Mouse (Mus musculus) left cerebral cortex, adult 9 months (tissue): ENCODE measurements around the gene Tsfm.
"Not testable (repeated sequence)": the region's sequence is repeated elsewhere in the genome, so short reads cannot be mapped to it uniquely, and the experiment has no call there.

ENCODE experiments used
- DNase-seq, 2 experiments: peaks; one replicate each; pipeline ENCODE4 v3.0.0; 2022; ENCODE audit warnings: low spot score in 2 of 2

Gene Tsfm

DNA sequence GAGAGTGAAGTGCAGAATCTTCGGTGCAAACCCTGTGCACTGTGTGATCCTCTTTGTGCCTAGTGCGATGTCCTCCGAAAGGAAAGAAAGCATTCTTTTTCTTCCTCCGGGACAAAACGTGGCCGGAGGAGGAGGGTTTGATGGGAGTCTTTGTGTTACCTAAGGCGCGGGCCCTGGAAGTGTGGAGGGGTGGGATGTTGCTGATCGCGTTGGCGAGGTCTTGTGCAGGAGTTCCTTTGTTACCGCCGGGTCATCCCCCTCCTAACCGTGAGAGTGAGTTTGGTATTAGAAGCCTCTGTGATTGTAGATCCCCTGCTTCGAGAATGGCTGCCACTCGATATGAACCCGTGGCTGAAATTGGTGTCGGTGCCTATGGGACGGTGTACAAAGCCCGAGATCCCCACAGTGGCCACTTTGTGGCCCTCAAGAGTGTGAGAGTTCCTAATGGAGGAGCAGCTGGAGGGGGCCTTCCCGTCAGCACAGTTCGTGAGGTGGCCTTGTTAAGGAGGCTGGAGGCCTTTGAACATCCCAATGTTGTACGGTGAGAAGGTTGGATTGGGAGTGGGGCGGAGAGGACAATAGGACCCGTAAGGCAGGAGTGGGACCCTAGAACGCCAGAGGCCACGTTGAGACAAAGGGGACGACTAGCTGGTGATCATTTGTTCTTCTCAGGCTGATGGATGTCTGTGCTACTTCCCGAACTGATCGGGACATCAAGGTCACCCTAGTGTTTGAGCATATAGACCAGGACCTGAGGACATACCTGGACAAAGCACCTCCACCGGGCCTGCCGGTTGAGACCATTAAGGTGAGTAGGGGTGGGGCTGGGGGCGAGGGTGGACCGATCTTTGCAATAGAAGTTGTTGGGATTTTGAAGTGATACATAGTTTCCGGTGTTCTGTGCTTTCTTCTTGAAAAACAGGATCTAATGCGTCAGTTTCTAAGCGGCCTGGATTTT lies 33.6 kb upstream of the Tsfm start:
- no peak for DNase-seq

DNA sequence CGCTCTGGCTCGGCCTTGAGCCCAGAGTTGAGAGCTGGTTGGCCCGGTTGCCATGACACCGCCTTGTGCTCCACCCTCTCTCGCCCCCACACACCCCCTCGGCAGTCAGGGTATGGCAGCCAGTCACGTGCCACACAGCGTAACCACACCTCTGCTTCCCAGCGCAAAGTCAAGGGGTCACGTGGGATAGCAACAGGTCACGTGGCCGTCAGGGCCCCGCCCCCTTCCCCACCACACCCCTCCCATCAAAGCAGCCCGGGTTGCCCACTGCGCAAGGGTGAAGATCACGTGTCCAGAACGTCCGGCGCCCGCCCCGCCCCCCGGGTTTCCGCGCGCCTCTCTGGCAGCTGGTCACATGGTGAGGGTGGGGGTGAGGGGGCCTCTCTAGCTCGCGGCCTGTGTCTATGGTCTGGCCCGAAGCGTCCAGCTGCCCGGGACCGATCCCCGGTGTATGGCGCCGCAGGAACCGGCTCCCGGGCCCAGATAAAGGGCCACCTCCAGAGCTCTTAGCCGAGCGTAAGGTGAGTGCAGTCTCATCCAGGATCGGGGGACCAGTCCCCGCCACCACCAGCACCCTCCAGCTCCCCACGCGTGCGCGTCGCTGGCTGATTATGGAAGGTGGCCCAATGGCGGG lies 32.7 kb upstream of the Tsfm start, which contains the start of gene Cdk4:
Gene Cdk4 (plus strand): TSS at position 296 of the 634 bp plus-strand sequence.
- peak; percentile 97 to 98 for DNase-seq

DNA sequence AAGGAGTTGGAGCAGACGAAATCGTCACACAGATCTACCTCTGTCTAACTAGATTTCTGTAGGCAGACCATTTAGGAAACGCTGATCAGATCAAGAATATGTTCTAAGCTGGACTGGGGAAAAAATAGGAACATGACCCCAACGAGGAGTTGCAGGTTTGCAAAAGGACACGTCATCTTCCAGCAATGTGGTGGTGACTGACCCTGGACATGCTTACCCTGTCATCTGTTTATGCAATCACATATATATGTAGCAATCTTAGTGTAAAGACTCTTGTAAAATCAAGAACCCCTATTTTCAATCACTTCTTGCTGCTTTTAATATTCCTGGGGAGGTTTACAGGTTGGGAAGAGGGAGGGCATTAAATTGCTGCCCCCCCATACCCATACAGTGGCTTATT lies 31.9 kb upstream of the Tsfm start:
- DNase-seq, result no peak

DNA sequence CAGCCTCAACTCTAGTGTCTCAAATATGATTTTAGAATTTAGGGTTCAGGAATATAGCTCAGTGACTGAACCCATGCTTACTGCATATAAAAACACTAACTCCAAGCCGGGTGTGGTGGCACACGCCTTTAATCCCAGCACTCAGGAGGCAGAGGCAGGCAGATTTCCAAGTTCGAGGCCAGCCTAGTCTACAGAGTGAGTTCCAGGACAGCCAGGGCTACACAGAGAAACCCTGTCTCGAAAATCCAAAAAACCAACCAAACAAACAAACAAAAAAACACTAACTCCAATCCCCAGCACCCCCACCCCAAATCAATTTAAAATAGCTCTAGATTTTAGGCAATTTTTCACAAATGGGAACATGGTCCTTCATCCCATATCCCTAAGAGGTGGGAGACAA lies 31.5 kb upstream of the Tsfm start:
- not testable (repeated sequence) for DNase-seq

DNA sequence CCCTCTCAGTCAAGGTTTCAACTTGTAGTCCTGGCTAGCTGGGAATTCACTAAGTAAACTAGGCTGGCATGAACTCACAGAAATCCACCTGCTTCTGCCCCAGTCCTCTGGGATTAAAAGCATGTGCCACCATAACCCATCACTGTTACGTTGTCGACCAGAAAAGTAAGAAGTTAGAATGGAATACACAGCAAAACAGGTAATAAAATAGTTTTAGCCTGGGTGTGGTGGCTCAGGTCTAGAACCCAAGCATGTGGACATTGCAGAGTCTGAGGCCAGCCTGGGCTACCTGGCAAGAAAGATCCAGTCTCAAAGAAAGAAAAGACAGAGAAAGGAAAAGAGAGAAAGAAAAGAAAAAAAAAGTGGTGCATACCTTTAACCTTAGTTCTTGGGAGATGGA lies 30.9 kb upstream of the Tsfm start:
- DNase-seq, result no peak

DNA sequence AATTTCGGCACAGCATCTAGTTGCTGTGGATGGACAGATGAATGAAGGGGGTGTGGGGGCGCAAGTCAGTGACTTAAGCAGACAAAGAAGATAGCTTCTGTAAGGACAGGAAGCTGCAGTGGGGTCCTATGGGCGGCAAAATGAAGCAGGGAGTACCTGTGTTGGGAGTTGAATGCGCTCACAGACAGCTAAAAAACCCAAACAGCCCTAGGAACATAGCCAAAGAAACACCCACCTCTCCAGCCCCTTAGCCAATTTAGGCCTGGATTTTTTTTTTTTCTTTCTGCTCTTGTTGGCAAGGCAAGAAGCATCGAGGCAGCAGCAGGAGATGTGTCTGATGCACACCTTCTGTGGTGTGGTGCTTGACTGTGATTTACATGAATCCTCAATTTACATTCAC lies 30.4 kb upstream of the Tsfm start:
- no peak for DNase-seq

DNA sequence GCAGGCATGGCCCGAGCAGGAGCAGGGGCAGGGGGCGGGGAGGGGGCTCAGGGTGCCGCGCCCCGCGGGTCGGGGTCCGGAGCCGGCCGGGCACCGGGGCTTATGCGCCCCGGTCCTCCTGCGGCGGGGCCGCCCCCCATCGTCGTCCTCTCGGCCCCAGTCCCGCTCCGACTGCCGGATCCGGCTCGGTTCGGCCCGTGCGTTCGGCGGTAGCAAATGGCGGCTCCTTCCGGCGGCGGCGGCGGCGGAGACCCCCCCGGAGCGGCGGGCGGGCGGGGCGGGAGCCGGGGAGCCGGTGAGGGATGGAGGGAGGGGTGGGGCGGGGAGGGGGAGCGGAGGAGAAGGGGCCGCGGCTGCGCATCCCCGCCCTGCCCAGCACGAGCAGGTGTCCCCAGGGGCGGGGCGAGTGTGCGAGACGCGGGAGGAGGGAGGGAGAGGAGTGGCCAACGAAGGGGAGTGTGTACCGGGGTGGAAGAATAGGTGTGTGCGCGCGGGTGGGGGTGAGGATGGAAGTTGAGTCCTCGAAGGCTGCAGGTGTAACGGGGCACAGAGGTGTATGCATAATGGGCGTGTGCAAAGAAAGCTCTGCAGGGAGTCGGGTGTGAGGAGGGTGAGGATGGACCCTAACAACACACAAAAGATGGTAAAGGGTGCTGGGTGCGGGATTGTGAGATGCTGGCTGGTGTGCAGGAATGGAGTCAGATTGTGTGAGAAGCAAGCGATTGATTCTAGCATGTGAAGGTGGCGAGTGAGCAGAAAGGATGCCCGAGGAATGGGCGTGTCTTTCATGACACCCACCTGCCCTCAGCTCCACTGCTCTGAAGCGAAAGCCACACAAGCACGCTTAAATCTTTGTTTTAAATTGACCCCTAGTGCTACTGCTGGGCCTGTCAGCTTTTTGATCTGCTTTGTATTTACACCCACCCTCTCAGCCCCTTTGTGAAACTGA lies 29.6 kb upstream of the Tsfm start, which contains the start of gene March9:
Gene March9 (minus strand): TSS at position 217 of the 949 bp plus-strand sequence.
- peak; percentile 57 to 71 for DNase-seq

DNA sequence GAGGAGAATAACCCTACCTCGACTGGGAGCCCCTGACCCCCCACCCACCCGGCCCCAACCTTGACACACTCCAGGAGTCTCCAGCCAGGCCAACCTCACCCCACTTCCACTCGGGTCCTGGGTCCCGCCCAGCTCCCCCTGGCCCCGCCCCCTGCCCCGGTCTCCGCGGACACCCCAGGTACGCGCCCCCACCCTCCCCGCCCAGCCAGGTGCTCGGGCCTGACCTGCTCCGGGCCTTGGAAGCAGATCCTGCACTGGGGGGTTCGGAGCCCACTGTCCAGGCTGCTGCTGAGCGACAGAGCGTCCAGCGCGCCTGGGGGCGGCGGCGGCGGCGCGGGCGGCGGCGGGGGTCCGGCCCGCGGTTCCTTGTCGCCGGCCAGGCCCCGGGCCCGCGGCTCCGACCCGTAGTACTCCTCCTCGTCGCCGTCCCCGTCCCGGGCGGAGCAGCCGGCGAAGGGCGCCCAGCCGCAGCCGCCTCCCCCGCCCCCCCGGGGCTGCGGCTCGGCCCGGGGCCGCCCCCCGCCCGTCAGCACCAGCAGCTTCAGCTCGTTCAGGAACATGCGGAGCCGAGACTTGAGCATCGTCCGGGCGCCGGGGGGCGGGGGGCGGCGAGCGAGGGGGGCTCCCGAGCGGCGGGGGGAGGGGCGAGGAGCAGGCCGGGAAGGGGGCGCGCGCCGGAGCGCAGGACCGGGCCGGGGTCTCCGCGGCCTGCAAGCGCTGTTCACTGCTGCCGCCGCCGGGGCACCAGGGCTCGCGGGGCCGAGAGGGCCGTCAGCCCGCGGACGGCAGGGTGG lies 28.7 kb upstream of the Tsfm start:
- no peak for DNase-seq

DNA sequence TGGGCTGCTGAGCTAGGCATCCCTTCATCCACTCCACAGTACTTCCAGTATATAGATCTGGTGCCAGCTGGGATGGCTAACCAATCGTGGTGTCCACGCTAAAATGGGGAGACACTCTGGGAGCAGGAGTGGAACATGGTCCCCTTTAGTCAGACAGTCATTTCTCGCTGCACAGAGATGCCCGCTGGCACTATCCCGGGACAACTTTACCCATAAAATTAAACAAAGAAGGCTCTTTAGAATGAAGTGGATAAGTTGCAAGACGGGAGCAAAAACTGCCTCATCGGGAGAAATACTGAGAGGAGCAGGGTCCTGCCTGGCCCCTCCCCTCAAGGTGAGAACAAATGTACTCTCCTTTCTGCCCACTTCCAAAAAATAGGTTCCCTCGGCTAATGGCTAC lies 28.1 kb upstream of the Tsfm start:
- no peak for DNase-seq

DNA sequence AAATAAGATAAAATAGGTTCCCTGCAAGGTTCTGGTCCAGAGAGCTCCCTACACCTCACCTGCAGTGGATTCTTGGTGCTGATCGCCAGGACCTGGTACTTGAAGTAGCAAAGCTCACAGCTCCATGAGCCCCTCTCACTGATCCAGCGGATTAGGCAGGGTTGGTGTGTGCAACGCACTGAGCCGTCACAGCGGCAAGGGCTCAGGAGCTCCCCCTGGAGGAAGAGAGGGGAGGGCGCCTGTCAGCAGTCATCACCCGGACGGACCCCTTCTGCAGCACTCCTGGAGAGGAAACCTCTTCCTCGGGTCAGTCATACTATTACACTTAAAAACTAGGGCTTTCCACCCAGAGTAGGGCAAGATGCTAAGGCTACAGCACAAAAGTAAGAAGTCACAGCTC lies 27.5 kb upstream of the Tsfm start:
- DNase-seq, result peak in 1 of 2 experiments; percentile 73

DNA sequence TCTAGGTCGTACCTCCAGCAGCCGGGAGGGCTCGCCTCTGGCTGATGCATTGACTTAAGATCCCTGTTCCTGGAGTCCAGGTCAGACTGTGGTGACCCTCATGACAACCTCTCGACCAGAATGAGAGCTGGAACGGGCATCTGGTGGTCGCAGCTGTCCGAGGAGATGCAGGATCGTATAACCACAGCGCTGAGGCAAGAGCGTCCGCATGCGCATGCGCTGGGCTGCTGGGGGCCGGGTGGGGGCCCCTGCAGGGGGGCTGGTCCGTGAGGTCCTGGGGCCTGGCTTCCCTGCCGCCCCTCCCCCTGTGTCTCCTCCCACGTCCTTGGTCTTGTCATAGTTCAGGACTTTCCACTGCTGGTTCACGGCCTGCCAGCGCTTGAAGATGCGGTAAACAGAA lies 25.9 kb upstream of the Tsfm start:
- DNase-seq, result no peak

DNA sequence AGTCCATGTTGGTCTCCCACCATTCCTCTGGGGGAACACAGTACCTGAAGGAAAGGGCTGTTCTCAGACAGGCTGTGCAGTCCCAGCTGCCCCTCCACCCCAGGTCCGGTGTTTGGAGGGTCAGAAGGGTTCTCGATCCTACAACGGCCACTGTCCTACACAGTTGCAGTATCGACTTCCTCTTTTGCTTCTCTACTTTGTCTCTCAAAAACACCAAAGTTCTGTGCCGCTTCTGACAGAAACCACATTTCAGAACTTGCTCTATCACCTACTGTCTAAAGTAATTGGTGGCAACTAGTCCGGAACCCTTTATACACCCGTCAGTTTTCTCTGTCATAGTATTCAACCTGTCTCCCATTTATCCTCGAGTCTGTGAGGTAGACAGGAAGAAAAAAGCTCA lies 24.8 kb upstream of the Tsfm start:
- no peak for DNase-seq

DNA sequence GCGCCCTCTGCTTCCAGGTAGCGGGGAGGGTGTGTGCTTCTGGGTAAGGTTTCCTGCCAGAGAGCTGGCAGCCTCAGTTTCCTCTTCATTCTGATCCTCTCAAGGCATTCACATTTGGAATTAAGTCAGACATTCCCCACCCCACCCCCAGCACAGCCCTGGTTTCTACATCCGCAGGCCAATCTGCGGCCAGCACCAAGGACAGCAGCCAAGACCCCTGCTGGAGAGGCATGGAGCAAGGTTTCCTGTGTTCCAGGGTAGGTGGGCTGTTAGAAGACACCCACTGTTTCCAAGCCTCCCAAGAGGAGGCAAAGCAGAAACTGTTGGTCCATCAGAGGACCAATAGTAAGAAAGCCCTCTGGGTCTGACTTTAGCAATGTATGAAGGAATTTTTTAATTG lies 24.0 kb upstream of the Tsfm start:
- no peak for DNase-seq

DNA sequence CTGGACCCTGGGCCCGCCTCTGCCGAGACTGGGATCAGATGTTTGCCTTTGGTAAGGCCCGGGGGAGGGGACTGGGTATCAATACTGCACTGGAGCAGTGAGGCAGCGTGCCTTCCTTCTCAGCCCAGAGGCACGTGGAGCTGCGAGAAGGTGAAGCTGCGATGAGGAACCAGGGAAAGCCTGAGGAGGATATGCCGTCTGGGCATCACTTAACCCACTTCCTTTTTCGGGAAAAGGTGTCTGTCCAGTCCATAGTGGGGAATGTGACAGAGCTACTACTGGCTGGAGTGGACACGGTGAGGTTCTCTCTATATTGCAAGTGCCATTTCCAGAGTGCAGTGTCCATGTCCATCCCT lies 19.5 kb upstream of the Tsfm start:
- no peak for DNase-seq

DNA sequence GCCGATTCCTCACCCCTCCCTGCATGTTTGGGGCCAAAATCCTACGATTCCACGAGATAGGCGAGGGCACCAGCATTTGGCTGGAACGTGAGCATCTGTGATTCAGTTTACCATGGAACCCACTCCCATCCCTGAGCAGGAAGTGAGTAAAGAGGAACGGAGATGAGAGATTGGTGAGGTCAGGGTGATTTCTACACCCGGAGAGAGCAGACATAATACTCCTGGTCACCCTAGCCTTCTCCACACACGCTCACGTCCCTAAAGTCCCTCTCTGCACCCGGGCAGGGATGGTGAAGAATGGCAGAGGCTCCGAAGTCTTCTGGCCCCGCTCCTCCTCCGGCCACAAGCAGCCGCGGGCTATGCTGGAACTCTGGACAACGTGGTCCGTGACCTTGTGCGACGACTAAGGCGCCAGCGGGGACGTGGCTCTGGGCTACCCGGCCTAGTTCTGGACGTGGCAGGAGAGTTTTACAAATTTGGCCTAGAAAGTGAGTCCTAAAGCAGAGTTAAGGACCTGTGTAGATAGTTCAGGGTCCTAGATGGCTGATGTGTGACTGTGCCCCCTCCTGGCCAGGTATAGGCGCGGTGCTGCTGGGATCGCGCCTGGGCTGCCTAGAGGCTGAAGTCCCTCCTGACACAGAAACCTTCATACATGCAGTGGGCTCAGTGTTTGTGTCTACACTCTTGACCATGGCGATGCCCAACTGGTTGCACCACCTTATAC lies 18.9 kb upstream of the Tsfm start:
- no peak for DNase-seq

DNA sequence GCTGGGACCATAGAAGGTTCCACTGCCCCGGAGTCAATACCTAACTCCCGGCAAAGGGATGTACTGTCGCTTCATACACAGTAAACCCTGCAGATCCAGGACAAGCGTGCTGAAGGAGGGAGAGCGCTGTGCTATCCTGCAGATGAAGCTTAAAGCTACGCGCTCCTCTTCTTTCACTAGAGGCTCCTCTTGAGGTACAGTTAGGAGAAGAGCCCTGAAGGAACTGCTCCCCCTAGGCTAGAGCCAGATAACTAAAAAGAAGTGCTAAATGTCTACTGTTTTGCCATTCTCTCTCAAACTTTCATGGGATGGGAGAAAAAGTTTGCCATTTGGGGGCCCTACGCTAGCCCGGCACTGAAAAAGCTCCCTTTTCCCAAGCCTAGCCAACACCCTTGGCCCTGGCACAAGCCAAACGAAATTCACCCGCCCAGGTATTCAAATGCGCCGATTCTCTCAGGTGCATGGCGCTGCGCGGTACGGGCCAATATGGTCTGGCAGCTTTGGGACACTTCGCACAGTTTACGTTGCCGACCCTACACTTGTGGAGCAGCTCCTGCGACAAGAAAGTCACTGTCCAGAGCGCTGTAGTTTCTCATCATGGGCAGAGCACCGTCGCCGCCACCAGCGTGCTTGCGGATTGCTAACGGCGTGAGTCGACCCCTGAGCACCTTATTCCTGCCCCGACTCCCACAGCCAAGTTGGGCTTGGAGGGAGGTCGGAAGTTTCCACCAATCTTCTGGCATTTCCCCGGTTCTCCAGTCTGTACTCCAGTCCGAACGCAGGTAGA lies 18.2 kb upstream of the Tsfm start:
- DNase-seq, result no peak

DNA sequence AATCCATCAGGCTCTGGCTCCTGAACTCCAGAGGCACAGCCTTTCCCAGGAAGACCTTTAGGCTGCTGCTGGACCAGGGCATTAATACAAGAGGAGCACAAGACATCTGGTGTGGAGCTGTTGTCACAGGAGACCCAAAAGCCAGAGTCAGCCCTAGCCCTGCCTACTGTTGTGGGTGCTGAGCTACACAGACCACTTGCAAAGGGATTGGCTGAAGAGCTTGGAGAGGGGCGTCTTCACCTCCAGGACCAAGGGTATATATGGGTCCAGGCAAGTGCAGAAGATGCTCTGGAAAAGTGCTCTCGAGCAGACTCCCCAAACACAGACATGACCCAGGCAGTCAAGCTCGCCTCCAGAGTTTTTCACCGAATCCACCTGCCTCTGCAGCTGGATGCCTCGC lies 17.3 kb upstream of the Tsfm start, which contains the start of gene Cyp27b1:
Gene Cyp27b1 (plus strand): TSS at position 297 of the 400 bp plus-strand sequence.
- DNase-seq, result no peak

DNA sequence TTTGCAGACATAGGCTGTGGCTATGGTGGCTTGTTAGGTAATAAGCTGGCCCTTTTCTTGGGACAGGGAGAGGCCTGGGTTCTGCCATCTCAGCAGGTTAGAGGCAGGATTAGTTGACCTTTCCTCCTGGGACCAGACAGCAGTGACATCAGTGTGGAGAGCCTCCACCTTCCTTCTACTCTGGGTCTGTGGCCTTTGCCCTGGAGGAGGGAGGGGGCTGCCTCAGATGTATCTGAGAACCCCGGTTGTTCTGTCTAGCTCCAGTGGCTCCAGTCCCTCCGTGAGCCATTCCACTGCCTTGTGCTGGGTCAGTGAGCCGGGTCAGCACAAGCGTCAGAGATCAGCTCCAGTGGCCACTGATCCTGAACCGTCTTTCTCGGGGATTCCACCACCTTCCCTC lies 12.5 kb upstream of the Tsfm start:
- no peak for DNase-seq

DNA sequence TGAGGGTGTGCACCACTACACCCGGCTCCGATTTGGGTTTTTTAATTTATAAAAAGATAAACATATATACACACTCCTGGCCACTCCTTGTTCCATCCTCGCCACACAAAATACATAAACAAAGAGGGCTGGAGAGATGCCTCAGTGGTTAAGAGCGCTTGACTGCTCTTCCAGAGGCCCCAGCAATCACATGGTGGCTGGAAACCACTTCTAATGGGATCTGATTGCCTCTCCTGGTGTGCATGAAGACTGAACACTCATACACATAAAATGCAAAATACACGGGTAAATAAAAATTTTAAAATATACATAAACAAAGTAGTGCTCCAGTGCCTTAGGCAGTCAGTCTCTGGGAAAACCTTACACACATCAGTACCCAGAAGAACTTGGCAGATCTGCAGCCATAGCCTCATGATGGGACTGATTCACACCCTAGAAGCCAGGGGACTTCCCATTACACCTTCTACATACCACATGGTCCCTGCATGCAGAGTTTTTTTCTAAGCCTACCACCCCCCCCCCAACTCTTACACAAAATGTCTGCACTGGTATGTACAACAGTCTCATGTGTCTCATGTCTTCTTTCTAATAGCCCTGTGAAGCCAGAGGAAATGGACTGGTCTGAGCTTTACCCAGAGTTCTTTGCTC lies 12.0 kb upstream of the Tsfm start:
- no peak for DNase-seq
